Mouse (Mus musculus): ENCODE measurements at regions not wholly inside any gene's neighbourhood (a gene's known extent, or its start where the extent isn't known, plus 50 kb on each side); places are given as distances from the start of the nearest gene placed in this dataset.

DNA sequence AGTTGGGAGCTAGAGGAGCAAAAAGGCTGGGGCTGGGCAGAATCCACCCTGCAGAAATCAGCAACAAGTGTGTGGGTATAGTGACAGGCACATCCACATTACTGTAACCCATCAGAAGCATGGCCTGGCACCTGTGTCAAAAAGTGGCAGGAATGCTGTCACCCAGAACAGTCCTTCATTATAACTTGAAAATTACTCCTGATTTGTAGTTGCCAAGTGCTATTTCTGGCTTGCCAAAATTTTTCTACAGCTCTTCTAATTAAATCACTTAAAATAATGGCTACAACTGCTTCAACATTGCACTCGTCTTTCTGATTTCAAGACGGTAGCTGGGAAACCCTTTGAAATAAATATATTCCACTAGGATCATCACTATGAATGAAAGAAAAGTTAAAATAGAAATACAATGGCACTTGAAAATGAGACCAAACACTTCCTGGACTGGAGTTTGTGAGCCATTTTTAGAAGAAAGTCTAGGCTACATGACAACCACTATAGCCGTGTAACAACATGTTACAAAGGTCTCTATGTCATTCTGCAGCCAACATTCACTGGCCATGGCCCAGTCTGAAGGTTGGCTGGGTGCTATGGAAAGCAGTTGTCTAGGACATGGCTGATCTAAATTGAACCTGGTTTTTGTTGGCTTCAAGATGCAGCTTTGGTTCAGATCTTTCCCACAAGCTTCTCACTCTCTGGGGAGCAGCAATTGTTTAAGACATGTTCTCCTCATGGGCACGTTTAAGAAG lies 190.6 kb upstream of the Tapt1 start:
- Histone ChIP-seq H3K4me3 (replicated peaks) (no peak overlapping the region), H3K4me1 (replicated peaks) (no peaks in the 10 kb centered on the region), H3K9me3 (replicated peaks) (no peaks in the 10 kb centered on the region), H3K36me3 (no peaks in the 10 kb centered on the region), H3K27me3 (no peaks in the 10 kb centered on the region), H3K27ac (no peak overlapping the region), H3K9ac (no peak overlapping the region), H3K4me2 (no peak overlapping the region)
- ATAC-seq (ENCODE audit: low read depth) (no peak), DNase-seq (no peak)
- 62% methylated on average over 4 of the region's 4 CpGs for WGBS (ENCODE audit: insufficient replicate concordance)

DNA sequence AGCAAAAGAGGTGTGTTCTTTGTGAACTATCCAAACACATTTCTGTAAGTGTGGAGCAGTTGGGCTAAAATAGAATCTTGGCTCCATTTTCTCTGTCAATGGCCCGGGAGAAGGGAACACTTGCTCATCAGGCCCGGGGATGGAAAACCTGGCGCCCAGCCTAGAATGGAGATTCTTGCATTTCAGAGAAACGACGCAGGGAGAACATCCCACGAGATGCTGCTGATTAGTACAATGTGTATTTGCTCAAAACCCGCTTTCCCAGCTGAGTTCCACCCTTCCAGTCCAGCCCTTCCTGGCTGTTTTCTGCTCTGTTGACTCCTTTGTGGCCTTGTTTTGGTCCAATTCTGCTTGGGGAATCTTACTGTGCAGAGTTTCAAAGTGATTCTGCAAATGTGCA lies 188.0 kb upstream of the Tapt1 start:
- DNase-seq (no peak), ATAC-seq (ENCODE audit: low read depth) (no peak)
- Histone ChIP-seq H3K4me1 (replicated peaks) (no peaks in the 10 kb centered on the region), H3K27me3 (no peaks in the 10 kb centered on the region), H3K36me3 (no peaks in the 10 kb centered on the region), H3K9ac (no peak overlapping the region), H3K9me3 (replicated peaks) (no peaks in the 10 kb centered on the region), H3K27ac (no peak overlapping the region), H3K4me2 (no peak overlapping the region), H3K4me3 (replicated peaks) (no peak overlapping the region)
- 61% methylated on average over 7 of the region's 7 CpGs for WGBS (ENCODE audit: insufficient replicate concordance)

DNA sequence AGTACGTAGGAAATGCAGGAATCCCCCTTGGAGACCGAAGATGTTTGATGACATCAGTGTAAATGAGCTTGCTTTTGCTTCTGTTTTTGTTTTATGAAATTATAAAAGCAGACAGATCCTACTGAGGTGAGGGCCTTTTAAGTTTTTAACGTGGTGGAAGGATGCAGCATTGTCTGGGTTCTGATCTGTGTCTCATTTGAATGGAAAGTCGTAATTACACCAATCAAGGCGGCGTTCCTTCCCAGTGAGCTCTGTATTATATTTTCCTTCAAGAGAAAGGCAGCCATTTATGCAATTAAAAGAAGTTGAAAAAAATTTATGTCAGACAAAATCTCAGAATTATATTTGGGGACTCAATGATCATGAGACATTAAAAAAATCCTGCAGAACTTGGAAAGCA lies 176.9 kb upstream of the Tapt1 start:
- Histone ChIP-seq H3K4me1 (replicated peaks) (no peaks in the 10 kb centered on the region), H3K27me3 (no peaks in the 10 kb centered on the region), H3K27ac (no peak overlapping the region), H3K9ac (no peak overlapping the region), H3K36me3 (no peaks in the 10 kb centered on the region), H3K4me3 (replicated peaks) (no peak overlapping the region), H3K9me3 (replicated peaks) (no peaks in the 10 kb centered on the region), H3K4me2 (no peak overlapping the region)
- DNase-seq (no peak), ATAC-seq (ENCODE audit: low read depth) (no peak)
- WGBS (ENCODE audit: insufficient replicate concordance), result 64% methylated on average over 6 of the region's 6 CpGs

DNA sequence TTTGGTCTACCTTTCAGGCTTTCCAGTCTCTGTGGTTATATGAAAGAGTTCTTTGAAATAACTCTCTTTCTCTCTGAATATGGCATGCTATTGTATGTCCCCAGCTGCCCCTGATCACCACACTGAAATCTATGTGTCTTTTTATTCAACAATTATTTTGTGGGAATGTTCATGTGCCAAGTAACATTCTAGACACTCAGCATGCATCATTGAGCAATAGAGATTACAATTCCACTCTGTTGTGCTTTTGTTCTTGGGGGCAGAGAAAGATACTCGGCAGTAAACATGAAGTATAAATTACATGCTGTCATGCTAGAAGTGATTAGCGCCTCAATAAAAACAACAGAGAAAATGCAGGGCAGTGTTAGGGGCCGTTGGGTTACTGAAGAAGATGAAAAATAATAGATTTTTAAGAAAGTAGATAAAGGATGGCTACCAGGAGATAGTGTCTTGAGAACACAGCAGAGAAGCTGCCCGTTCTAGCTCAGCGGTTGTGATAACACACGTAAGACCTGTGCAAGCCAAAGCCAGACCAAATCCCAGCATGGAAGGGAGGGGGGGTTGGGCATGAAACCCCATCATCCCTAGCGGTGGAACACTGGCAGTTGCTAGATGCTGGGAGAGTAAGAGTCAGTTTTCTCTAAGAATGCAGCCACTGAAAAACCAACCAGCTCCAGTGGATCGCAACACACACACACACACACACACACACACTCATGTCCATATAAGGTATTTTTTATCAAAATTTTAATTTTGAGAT lies 174.3 kb upstream of the Tapt1 start:
- 70% methylated on average over 8 of the region's 8 CpGs for WGBS (ENCODE audit: insufficient replicate concordance)
- no peak overlapping the region for H3K4me2 ChIP-seq
- H3K36me3 ChIP-seq, result no peaks in the 10 kb centered on the region
- H3K4me3 ChIP-seq (replicated peaks), result no peak overlapping the region
- H3K27me3 ChIP-seq, result no peaks in the 10 kb centered on the region
- no peak overlapping the region for H3K9ac ChIP-seq
- no peak for ATAC-seq (ENCODE audit: low read depth)
- H3K4me1 ChIP-seq (replicated peaks), result no peaks in the 10 kb centered on the region
- H3K27ac ChIP-seq, result no peak overlapping the region
- no peaks in the 10 kb centered on the region for H3K9me3 ChIP-seq (replicated peaks)
- DNase-seq, result no peak

DNA sequence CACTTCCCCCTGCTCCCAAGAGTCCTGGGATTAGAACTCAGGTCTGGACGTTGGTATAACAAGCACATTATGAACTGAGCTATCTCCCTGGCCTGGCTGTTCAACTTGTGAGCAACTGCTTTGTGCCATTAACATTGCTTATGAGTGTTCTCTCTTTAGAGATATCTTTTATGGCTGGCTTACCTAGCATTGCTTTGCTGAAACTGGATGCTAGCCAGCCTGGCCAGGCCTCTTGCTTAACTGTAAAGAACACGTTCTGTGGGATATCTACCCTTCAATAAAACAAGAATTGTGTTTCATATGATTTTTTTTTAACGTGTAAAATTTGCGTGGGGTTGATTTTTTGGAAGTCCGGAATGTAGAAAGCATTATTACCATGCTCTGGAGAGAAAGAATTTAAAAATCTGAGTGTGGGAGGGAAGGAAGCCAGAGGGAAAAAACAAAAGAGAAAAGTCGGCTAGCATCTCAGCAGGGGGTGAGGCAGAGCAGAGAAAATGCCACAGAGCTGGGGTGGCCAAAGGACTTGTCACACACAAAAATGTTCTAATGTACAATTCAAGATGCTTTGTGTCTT lies 160.9 kb upstream of the Tapt1 start:
- 35% methylated on average over 6 of the region's 6 CpGs for WGBS (ENCODE audit: insufficient replicate concordance)

DNA sequence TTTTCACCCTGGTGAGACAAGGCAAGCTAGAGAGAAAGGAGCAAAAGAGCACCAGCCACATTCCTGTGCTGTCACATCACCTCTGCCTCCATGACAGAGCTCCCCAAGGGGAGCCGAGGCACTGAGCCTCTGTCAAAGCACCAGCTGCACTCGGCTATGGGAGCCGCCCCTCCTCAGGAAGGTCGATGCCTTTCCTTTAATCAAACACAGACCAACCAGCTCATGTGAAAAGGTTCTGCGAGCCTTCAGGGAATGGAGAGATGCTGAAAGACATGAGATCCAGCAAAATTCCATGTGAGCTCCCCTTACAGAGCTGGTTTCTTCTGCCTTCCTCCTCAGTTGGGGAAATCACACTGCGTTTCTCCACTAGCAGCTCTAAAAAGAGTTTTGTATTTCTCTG lies 159.8 kb upstream of the Tapt1 start:
- DNase-seq (no peak), ATAC-seq (ENCODE audit: low read depth) (no peak)
- H3K4me2 ChIP-seq, result no peak overlapping the region
- no peaks in the 10 kb centered on the region for H3K27me3 ChIP-seq
- no peaks in the 10 kb centered on the region for H3K36me3 ChIP-seq
- H3K9ac ChIP-seq, result no peak overlapping the region
- no peak overlapping the region for H3K4me3 ChIP-seq (replicated peaks)
- no peaks in the 10 kb centered on the region for H3K9me3 ChIP-seq (replicated peaks)
- no peaks in the 10 kb centered on the region for H3K4me1 ChIP-seq (replicated peaks)
- H3K27ac ChIP-seq, result no peak overlapping the region
- 50% methylated on average over 6 of the region's 6 CpGs for WGBS (ENCODE audit: insufficient replicate concordance)

More for the DNA sequence above, 160.9 kb upstream of the Tapt1 start:
- DNase-seq (no peak), ATAC-seq (ENCODE audit: low read depth) (no peak)
- Histone ChIP-seq H3K27me3 (no peaks in the 10 kb centered on the region), H3K9me3 (replicated peaks) (no peaks in the 10 kb centered on the region), H3K9ac (no peak overlapping the region), H3K4me3 (replicated peaks) (no peak overlapping the region), H3K4me2 (no peak overlapping the region), H3K4me1 (replicated peaks) (no peaks in the 10 kb centered on the region), H3K27ac (no peak overlapping the region), H3K36me3 (no peaks in the 10 kb centered on the region)

DNA sequence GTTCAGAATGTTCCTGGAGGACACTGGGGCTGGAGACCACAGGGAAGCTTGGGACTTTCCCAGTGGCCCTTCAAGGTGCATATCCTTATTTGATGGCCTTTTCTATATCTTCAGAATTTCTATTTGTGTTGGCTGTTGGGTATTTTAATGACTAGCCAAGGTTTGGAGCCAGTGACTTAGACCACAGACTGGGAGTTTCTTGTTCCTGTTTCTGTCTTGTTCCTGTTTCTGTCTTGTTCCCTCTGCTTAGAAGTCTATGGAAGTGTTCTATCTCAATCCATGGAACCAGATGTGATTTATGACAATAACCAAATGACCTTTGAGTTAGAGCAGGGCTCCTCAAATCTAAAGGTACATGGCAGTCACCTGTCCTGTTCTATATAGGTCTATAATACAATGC lies 156.6 kb upstream of the Tapt1 start:
- Histone ChIP-seq H3K9me3 (replicated peaks) (no peaks in the 10 kb centered on the region), H3K4me1 (replicated peaks) (no peaks in the 10 kb centered on the region), H3K9ac (no peak overlapping the region), H3K4me3 (replicated peaks) (no peak overlapping the region), H3K36me3 (no peaks in the 10 kb centered on the region), H3K27ac (no peak overlapping the region), H3K27me3 (no peaks in the 10 kb centered on the region), H3K4me2 (no peak overlapping the region)
- no peak for DNase-seq
- ATAC-seq (ENCODE audit: low read depth), result no peak

DNA sequence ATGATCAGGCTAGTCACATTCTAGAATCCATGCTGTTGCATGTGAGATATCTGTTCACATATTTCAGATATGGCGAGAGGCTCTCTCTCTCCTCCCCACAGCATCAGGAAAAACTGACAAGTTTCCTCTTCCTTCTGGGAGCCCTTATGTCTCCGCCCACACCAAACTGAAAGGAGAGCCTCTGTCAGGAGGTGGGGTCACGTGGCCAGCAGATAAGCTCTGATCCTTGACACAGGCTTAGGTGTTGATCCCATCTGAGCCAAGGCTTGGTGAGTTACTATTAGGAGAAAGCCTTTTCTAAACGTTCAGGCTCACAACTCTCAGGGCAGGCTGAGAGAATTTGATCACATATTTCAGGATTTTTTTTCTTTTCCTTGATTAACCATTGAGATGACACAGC lies 143.6 kb upstream of the Tapt1 start:
- no peak for ATAC-seq (ENCODE audit: low read depth)

DNA sequence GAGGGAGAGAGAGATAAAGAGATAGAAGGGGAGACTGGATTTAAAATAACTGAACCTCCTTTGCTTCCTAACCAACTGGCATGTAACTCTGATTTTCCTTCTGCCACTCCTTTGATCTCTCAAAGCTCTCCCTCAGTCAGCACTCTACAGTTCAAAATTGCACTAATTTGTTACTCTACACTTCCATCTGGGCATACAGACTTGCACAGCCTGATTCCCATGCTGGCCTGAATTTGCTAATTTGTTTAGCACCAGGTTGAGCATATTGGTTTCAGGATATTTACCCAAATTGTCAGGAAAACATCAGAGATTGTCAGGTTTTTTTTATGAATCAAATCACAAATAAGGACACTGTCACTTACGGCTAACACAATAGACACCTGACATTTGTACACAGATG lies 125.9 kb upstream of the Tapt1 start:
- H3K27ac ChIP-seq, result no peak overlapping the region
- no peaks in the 10 kb centered on the region for H3K27me3 ChIP-seq
- H3K4me3 ChIP-seq (replicated peaks), result no peak overlapping the region
- no peaks in the 10 kb centered on the region for H3K36me3 ChIP-seq
- no peak overlapping the region for H3K4me2 ChIP-seq
- no peaks in the 10 kb centered on the region for H3K9me3 ChIP-seq (replicated peaks)
- DNase-seq (no peak), ATAC-seq (ENCODE audit: low read depth) (no peak)
- 77% methylated on average over 1 of the region's 1 CpGs for WGBS (ENCODE audit: insufficient replicate concordance)
- no peak overlapping the region for H3K9ac ChIP-seq
- H3K4me1 ChIP-seq (replicated peaks), result no peaks in the 10 kb centered on the region

More for the DNA sequence above, 143.6 kb upstream of the Tapt1 start:
- Histone ChIP-seq H3K9me3 (replicated peaks) (no peaks in the 10 kb centered on the region), H3K9ac (no peak overlapping the region), H3K27ac (no peak overlapping the region), H3K36me3 (no peaks in the 10 kb centered on the region), H3K4me2 (no peak overlapping the region), H3K4me3 (replicated peaks) (no peak overlapping the region), H3K27me3 (no peaks in the 10 kb centered on the region), H3K4me1 (replicated peaks) (no peaks in the 10 kb centered on the region)
- DNase-seq, result no peak
- WGBS (ENCODE audit: insufficient replicate concordance), result 19% methylated on average over 4 of the region's 4 CpGs

DNA sequence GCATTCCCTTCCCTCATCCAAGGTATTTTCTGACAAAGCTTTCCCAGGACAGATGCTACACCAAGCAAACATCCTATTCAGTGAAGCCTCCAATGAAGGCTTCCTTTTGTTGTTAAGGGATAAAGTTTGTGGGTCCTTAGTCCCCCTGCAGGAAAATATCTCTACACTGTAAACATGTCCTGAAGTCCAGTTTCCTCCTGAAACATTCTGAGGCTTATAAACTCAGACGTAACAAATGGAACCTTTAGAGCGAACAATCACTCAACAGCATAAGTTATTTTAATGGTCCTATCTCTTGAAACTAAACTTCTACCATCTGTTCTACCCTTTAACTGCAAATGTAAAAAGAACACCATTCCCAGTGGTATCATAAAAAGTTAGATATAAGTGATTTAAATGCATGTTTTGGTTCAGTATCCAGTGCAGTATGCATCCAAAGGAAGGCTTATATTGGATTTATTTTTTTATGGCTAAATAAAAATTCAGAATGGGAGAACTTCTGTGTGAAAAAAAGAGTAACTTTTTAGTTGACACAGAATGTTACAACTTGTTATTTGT lies 115.1 kb upstream of the Tapt1 start:
- DNase-seq (no peak), ATAC-seq (ENCODE audit: low read depth) (no peak)
- H3K9me3 ChIP-seq (replicated peaks), result no peaks in the 10 kb centered on the region
- no peak overlapping the region for H3K4me2 ChIP-seq
- H3K27me3 ChIP-seq, result no peaks in the 10 kb centered on the region
- no peak overlapping the region for H3K4me3 ChIP-seq (replicated peaks)
- H3K36me3 ChIP-seq, result no peaks in the 10 kb centered on the region
- WGBS (ENCODE audit: insufficient replicate concordance), result 67% methylated on average over 2 of the region's 2 CpGs
- no peaks in the 10 kb centered on the region for H3K4me1 ChIP-seq (replicated peaks)
- no peak overlapping the region for H3K9ac ChIP-seq
- no peak overlapping the region for H3K27ac ChIP-seq

DNA sequence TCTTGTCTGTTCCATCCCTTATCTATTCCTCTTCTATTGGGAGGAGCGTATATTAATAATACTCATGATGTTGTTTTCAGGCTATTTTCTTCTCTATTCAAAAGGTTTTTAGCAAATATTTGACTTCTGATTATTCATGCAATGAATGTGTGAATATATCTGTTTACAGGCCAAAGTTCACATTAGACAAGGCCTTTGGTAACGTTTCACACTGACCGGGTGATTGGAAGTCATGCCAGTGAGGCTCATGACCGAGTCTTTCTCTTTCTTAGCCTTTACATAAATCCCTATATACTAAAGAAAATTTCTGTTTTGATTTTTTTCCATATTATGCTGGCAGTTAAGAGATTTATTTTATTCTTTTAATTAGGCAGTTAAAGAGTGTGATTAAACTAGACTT lies 112.2 kb upstream of the Tapt1 start:
- Histone ChIP-seq H3K27ac (no peak overlapping the region), H3K9ac (no peak overlapping the region), H3K4me1 (replicated peaks) (no peaks in the 10 kb centered on the region), H3K9me3 (replicated peaks) (no peaks in the 10 kb centered on the region; the same call in 1 of the 2 replicates), H3K4me3 (replicated peaks) (no peak overlapping the region), H3K27me3 (no peaks in the 10 kb centered on the region), H3K4me2 (no peak overlapping the region), H3K36me3 (no peaks in the 10 kb centered on the region)
- DNase-seq, result no peak
- 72% methylated on average over 4 of the region's 4 CpGs for WGBS (ENCODE audit: insufficient replicate concordance)
- ATAC-seq (ENCODE audit: low read depth), result no peak
